Mouse (Mus musculus): ENCODE measurements at regions not wholly inside any gene's neighbourhood (a gene's known extent, or its start where the extent isn't known, plus 50 kb on each side); places are given as distances from the start of the nearest gene placed in this dataset.
"Not testable (repeated sequence)": the region's sequence is repeated elsewhere in the genome, so short reads cannot be mapped to it uniquely, and the experiment has no call there.

DNA sequence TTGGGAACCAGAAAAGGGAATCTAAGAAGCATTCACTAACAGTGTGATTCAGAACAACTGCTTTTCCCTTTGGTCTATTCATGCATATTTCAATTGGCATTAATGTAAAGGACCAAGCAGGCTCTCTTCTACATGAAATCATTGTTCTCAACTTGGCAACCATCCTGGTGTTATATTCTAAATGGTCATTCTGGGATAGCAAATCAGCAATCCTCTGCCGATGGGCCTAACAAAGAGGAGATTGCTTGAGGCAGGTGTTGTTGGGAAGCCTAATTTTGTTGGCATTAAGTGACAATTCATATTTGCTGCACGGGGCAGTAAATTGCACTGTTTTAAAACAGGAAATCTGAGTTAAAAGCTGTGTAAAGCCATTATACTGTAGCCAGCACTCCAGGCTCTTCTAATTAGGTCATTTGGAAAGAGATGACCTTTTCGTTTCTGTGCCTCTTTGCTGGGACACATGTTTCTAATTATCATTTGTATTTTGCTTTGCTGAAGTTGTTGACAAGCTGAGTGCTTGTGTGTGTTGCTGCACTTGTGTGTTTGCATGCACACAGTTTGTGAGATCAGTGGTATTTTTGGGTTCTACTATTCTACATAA is 275.4 kb downstream of the Cetn3 start:
- DNase-seq (ENCODE audit: low read depth, low spot score), result no peak

DNA sequence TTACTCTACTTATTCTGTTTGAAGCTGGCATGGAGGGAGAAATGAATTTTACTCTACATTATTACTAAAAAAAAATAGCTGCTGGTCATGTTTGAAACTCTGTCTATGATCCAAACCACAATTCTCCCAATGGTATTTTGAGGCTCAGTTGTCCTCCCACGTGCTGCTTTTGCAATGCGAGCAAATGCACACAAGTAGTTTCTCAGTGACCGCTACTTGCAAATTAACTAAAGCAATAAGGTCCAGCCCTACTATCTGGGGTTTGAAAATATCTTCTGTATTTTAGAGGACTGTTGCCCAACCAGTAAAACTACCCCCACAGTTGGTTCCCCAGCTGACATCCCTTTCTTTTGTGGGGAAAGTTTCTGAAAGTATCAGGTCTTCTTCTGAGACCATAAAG is 276.0 kb downstream of the Cetn3 start:
- no peak for DNase-seq (ENCODE audit: low read depth, low spot score)

DNA sequence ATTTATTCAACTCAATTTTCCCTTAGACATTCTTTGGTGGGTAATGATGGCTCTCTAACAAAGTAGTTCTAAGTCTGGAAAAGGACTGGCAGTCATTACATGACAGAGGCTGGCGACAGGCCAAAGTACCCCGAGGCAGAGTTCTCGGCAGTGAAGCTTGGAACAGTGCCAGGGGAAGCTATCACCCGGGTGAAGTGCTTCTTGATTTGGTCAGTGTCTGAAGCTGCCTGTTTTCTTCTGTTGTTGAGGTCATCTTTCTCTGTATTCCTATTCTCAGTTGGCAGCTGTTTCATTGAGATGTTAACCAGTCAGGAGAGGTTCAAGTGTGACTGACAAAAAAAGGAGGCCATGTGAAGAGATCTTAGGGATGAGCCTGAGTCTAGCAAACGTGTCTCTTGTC is 276.6 kb downstream of the Cetn3 start:
- DNase-seq (ENCODE audit: low read depth, low spot score), result no peak

DNA sequence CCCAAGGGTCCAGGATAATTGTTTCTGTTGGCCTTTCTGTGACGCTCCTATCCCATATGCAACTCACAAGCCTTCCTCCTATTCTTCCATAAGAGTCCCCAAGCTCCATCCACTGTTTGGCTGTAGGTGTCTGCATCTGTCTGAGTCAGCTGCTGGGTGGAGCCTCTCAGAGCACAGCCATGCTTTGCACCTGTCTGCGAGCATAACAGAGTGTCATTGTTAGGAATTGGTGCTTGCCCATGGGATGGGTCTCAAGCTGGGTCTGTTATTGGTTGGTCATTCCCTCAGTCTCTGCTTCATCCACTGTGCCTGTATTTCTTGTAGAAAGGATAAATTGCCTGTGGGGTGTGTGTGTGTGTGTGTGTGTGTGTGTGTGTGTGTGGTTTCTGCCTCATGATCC is 281.0 kb downstream of the Cetn3 start:
- DNase-seq (ENCODE audit: low read depth, low spot score), result not testable (repeated sequence)

DNA sequence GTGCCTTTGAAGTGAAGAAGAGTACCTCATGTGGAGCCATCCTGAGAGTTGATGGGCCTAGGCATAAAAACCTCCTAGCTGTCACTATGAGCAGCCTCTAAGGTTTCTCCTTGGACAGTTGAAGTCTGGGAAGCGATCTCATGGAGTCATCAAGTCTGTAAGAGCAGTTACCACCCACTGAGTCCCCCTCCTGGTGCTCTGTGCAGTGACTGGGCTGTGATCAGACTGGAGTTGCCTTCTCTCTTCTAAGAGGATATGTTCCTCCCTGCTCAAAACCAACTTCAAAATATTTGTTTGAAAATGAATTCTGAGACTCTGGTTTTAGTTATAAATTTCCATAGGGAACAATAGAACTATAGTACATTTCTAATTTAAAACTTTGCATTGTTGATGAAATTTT is 283.3 kb downstream of the Cetn3 start:
- DNase-seq (ENCODE audit: low read depth, low spot score), result no peak

DNA sequence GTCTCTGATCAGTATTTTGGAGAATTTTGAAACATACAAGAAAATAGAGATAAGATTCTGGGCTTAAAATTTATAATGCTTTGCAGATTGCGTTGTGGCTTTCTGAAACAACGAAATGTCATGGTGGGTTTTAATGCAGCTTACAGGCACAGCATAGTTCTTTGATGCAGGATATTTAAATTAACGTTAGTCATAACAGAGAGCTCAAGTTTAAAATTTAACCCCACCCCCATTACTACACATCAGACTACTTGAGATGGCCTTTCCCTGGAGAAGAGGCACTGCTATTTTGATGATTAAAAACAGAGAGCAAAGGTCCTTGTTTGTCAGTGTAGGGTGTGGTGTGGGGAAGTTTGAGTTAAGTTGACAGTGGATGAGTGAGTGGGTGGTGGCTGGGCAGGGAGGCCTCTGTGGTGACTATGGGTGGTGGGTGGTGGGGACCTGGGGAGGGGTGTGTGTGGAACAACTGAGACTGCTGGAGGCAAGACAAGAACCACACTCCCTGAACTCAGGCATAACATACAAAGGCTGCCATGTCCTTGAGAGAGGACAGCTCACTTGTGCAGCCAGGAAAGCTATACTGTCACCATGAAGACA is 283.9 kb downstream of the Cetn3 start:
- DNase-seq (ENCODE audit: low read depth, low spot score), result no peak

DNA sequence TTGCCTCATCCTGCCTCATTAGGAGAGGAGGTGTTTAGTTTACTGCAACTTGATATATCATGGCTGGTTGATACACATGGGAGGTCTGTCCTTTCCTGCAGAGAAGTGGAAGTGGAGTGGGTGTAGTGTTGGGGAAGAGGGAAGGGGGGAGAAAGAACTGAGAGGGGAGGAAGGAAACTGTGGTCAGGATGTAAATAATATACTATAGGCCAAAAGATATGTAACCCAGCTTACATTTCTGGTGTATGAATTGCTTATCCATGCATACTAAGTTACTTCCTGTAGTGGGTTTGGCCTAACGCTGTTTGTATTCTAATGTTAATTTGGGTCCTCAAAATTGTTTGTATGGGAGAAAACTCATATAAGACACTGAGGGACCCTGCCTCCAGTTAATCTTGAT is 289.6 kb downstream of the Cetn3 start:
- DNase-seq (ENCODE audit: low read depth, low spot score), result no peak

DNA sequence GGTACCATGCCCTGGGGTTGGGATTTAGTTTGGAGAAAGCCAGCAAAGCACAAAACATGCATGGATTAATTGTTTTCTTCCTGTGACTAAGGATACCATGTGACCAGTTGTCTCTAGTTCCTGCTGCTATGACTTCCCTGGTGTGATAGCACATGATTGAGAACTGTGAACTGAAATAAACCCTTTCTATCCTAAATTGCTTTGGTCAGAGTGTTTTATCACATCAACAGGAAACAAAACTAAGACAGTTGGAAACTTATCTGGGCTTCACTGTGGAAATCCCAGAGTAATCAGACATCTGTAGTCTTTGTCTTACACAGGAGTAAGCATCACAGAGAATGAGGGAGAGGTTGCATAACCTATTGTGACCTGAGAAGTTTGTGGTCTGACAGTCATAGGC is 290.5 kb downstream of the Cetn3 start:
- DNase-seq (ENCODE audit: low read depth, low spot score), result no peak

DNA sequence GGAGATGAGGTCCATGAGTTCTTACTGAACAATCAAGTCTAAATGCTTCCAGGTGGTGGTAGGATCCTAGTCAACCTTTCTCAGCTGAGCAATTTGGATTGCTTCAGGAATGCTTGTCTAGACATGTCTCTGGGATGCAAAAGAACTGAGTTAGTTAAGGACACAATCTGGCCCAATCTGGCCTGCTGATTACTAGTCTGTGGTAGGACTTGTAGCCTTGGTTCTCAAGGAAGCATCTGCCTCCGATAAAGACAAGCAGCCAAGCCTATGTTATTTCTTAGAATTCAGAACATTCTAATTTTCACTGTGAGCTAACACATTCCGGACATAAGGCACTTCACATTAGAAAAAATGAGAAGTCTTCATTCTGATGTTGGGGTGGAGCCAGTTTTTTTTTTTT is 298.5 kb downstream of the Cetn3 start:
- peak; percentile 35 for DNase-seq (ENCODE audit: low read depth, low spot score)

DNA sequence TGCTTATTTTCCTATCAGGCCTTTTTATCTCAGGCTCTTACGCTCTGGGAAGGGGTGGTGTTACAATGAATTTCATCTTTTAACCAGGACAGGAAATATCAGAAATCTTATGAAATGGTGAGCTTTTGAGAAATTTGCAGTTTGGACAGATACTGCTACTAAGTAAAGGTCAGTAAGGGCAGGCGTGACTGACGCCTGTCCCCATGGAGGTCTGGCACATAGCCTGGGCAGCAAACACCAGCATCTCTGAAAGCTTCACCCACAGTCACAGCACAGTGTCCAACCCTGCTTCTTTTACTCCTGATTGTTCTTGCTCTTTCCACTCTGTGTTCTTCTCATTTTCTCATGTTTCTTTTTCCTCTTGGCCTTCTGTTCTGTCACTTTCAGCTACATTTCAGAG is 304.8 kb downstream of the Cetn3 start:
- no peak for DNase-seq (ENCODE audit: low read depth, low spot score)

DNA sequence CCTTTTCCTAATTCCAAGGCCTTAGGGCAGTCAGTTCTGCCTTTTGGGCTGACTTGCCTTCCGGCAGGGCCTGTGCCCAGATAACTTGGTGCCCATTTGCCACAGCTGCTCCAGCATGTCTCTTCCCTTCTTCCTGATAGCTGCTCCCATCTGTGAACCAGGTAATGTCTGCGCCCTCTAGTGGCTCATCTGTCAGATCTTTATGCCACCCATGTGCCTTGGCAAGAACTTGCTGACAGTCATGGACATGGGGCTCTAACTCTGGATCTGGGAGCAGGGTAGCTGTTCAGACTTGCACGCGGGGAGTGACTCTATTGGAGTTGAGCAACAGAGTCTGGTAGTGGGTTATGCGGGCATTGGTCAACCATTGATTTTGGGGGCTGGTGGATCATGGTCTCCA is 309.3 kb downstream of the Cetn3 start:
- peak; percentile 40 for DNase-seq (ENCODE audit: low read depth, low spot score)

DNA sequence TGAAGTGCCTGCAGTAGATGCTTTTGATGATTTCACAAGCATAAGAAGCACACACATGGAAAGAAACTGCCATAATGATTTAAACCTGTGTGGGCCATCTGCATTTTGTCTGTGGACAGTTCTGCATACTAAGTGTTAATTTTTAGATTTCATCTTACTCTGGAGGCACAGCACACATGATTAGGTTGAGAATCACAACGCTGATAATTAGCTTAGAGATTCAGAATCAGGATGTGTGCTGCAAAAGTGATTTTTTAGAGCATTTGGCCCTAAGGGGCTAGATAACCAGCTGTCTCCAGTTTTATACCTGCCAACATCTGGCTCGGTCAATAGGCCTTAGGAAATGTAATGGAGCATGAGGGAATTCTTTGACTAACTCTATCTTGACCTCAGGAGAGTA is 323.2 kb downstream of the Cetn3 start:
- DNase-seq (ENCODE audit: low read depth, low spot score), result no peak

DNA sequence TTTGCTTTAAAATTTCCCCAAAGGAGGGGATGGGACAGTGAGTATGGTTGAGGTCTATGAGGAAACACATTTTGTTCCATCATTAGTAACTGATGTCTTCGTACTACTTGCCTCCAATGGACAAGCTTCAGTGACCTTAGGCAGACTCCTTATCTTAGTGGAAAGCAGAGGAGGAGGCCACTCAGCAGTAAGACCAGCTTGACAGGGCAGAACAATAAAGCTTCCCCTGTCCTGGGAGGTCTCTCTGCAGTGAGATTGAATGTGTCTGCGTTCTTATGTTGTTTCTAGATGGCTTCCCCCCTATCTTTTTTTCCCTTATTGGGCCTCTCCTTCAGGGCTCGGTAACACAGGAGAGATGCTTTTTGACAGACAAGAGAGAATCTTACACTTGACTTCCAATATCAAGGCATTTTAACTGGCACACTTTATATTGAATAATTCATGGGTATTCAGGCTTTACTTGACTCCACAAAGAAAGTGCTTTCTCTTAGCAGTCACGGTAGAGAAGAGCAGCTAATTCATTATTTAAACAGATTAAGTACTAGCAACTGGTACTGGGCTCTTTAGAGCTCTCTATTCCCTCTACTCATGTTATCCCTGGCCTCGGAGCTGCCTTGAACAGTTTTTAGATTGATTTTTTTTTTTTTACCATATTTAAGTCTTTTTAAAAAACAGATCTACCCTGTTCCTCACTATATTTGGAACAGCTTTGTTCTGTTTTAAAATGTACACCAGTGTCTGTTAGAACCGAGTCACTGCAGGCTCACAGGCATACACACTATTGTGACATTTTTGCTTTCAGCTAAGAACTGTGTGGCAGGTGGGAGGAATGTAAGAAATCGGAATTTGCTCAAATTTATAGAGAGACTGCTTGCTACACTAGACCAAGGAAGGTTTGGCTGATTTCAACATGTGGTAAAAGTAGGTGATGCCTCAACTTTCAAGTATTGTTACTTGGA is 347.2 kb downstream of the Cetn3 start:
- DNase-seq (ENCODE audit: low read depth, low spot score), result peak; percentile 68
